Mouse (Mus musculus) limb, embryonic 11.5 days (tissue): ENCODE results near the gene Limd1. TPM values are rescaled to one million over a fixed set of nuclear protein-coding genes. Genes with fewer than 3 reads are reported as not detected.

Source experiments
- ATAC-seq: fragments of 200-750 bp; cut with Nextera tagmentation; 2 replicates; pipeline ENCODE4 v1.8.0; 2017; ENCODE audit warnings: low read depth; ENCODE audit not compliant: insufficient number of reproducible peaks, low FRiP score, low TSS enrichment
- DNase-seq: peaks from one replicate; pipeline ENCODE4 v3.0.0-alpha.2; 2015; ENCODE audit warnings: low spot score
- H3K27ac ChIP-seq: fragments of 300-500 bp; sonication (generic); replicated peaks from 2 replicates; pipeline ENCODE4 v1.5.1; 2014; ENCODE audit warnings: low read depth, mild to moderate bottlenecking, low read length
- H3K27me3 ChIP-seq: fragments of 300-500 bp; sonication (generic); 2 replicates; pipeline ENCODE4 v1.6.1; 2014; ENCODE audit warnings: mild to moderate bottlenecking, low read length, mixed read lengths; ENCODE audit not compliant: control insufficient read depth, insufficient read depth
- H3K36me3 ChIP-seq: fragments of 300-500 bp; sonication (generic); 2 replicates; pipeline ENCODE4 v1.6.1; 2014; ENCODE audit warnings: mild to moderate bottlenecking, low read length, moderate library complexity, mixed read lengths; ENCODE audit not compliant: control insufficient read depth, insufficient read depth
- H3K4me1 ChIP-seq: fragments of 300-500 bp; sonication (generic); 2 replicates; pipeline ENCODE4 v1.6.1; 2014; ENCODE audit warnings: low read length, mixed read lengths; ENCODE audit not compliant: control insufficient read depth, insufficient read depth
- H3K4me2 ChIP-seq: fragments of 300-500 bp; sonication (generic); 2 replicates; pipeline ENCODE4 v1.6.1; 2014; ENCODE audit warnings: low read depth, mild to moderate bottlenecking, moderate library complexity; ENCODE audit not compliant: severe bottlenecking
- H3K4me3 ChIP-seq: fragments of 300-500 bp; sonication (generic); 2 replicates; pipeline ENCODE4 v1.5.1; 2014; ENCODE audit warnings: low read depth, low read length
- H3K9ac ChIP-seq: fragments of 300-500 bp; sonication (generic); 2 replicates; pipeline ENCODE4 v1.6.1; 2014; ENCODE audit warnings: mild to moderate bottlenecking, low read length
- H3K9me3 ChIP-seq: fragments of 300-500 bp; sonication (generic); 2 replicates; pipeline ENCODE4 v1.6.1; 2016; ENCODE audit warnings: low read length; ENCODE audit not compliant: control insufficient read depth
- WGBS: fragments of 180-500 bp; shearing (Covaris S2); extraction: QIAGEN DNeasy Blood & Tissue Kit; methylation state at CpG from one replicate; pipeline ENCODE4 v1.1.7; 2014; 5-methylcytosine and 5-hydroxymethylcytosine counted together
- polyA plus RNA-seq: library from polyadenylated mRNA; unstranded; fragments of >200 nt; fragmentation: Nextera tagmentation; extraction: Ambion mirVana; gene quantifications from 2 replicates; pipeline ENCODE4 v1.2.1, GENCODE M21; 2014

The Limd1 gene
- polyA plus RNA-seq, 1 experiment from 2014 or later, result 51.1 TPM

DNA sequence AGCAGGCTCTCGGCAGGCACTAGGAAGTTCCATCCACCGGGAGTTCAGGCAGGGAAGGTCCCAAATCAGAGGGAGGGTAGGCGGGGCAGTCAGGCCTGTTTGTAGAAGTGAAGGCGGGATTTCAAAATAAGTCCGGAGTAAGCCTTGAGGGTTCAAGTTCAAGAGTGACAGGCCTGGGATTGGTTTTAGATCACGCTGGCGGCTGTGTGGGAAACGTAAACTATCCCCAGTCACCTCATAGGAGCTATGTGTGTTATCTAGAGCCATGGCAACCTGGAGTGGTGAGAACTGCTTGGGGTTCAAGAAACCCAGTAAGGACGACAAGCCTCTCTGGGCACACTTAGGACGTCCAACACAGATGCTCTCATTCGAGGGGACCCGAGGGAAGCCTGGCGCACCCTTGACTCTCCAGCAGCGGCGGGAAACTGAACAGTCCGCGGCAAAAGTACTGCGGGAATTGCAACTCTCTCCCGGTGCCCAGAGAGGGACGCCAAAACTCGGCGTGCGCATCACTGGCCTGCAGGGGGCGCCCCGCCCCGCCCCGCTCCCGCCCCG lies 398 bp upstream of the Limd1 start:
- H3K4me3 ChIP-seq, result peak overlapping the region; percentile 50

DNA sequence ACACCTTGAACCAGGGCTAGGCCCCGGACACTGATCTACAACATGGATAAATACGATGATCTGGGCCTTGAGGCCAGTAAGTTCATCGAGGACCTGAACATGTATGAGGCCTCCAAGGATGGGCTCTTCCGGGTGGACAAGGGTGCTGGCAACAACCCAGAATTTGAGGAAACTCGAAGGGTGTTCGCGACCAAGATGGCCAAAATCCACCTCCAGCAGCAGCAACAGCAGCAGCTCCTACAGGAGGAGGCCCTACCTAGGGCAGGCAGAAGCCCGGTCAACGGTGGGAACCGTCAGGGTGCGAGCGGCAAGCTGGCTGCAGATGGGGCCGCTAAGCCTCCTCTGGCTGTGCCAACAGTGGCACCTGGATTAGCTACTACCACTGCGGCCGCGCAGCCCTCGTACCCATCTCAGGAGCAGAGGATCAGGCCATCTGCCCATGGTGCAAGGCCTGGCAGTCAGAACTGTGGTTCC lies 727 bp downstream of the Limd1 start:
- Histone ChIP-seq H3K4me2 (peak overlapping the region; percentile 87), H3K36me3 (peaks cover 8% of the 10 kb centered on the region), H3K27ac (no peak overlapping the region; the same call in 1 of the 2 replicates), H3K9me3 (no peaks in the 10 kb centered on the region; the same call in 1 of the 2 replicates), H3K4me1 (peaks cover 22% of the 10 kb centered on the region), H3K4me3 (peak overlapping the region; percentile 50), H3K27me3 (no peaks in the 10 kb centered on the region), H3K9ac (peak overlapping the region; percentile 74)
- ATAC-seq (0 out of 2 replicates have a peak, but pooled peaks have one; percentile 2), DNase-seq (peak; percentile 43)
- 19% methylated on average over 17 of the region's 17 CpGs for WGBS

More for the DNA sequence above, 398 bp upstream of the Limd1 start:
- H3K36me3 ChIP-seq, result peaks cover 8% of the 10 kb centered on the region
- under 1% methylated on average over 23 of the region's 29 CpGs for WGBS
- no peak overlapping the region; the same call in 1 of the 2 replicates for H3K27ac ChIP-seq
- H3K4me1 ChIP-seq, result peaks cover 22% of the 10 kb centered on the region
- H3K4me2 ChIP-seq, result peak overlapping the region; percentile 69
- DNase-seq (peak; percentile 81), ATAC-seq (peak; percentile 80)
- no peaks in the 10 kb centered on the region; the same call in 1 of the 2 replicates for H3K9me3 ChIP-seq
- H3K9ac ChIP-seq, result peak overlapping the region; percentile 12
- H3K27me3 ChIP-seq, result no peaks in the 10 kb centered on the region

DNA sequence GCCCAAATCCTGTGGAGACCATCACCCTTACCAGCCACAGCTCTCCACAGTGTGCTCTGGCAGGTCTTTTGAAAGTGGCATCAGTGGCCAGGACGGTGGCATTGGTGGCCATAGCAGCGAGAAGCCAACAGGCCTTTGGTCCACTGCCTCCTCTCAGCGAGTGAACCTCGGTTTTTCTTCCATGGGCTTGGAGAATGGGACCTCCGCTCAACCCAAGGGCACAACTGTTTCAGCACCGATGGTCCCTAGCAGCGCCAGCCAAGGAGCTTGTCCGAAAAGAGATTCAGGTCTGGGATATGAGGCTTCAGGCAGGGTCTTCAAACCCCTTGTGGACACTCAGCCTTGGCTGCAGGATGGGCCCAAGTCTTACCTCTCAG lies 1.4 kb downstream of the Limd1 start:
- Histone ChIP-seq H3K27ac (no peak overlapping the region), H3K27me3 (no peaks in the 10 kb centered on the region), H3K4me3 (peak overlapping the region; percentile 50), H3K9ac (peak overlapping the region; percentile 74), H3K4me1 (peaks cover 22% of the 10 kb centered on the region), H3K36me3 (peaks cover 8% of the 10 kb centered on the region), H3K9me3 (no peaks in the 10 kb centered on the region; the same call in 1 of the 2 replicates), H3K4me2 (peak overlapping the region; percentile 87)
- ATAC-seq, result no peak
- DNase-seq, result no peak
- 93% methylated on average over 8 of the region's 8 CpGs for WGBS

DNA sequence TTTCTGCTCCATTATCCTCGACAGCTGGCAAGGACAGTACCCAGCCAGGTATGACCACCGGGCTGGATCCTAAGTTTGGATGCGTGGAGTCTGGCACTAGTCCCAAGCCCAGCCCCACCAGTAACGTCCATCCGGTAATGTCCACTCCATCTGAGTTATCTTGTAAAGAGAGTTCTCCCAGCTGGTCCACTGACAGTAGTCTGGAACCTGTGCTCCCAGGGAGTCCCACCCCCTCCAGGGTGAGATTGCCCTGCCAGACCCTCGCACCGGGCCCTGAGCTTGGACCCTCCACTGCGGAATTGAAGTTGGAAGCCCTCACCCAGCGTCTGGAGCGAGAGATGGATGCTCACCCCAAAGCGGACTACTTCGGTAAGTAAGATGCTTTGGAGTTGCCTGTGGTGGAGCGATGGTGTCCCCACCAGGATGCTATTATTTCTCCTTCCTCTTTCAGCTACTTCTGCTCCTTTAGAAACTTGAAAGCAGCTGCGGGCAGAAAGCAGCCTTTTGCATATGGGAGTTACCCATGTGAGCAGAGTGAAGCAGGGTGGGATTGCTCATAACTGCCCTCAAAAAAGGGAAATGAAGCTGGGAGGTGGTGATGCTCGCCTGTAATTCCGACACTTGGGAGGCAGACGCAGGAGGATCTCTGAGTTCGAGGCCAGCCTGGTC lies 1.9 kb downstream of the Limd1 start:
- Histone ChIP-seq H3K4me1 (peaks cover 22% of the 10 kb centered on the region), H3K4me3 (peak overlapping the region; percentile 50), H3K9ac (no peak overlapping the region), H3K4me2 (peak overlapping the region; percentile 87), H3K9me3 (no peaks in the 10 kb centered on the region; the same call in 1 of the 2 replicates), H3K36me3 (peaks cover 8% of the 10 kb centered on the region), H3K27me3 (no peaks in the 10 kb centered on the region), H3K27ac (no peak overlapping the region)
- ATAC-seq (no peak), DNase-seq (no peak)
- 87% methylated on average over 18 of the region's 18 CpGs for WGBS

DNA sequence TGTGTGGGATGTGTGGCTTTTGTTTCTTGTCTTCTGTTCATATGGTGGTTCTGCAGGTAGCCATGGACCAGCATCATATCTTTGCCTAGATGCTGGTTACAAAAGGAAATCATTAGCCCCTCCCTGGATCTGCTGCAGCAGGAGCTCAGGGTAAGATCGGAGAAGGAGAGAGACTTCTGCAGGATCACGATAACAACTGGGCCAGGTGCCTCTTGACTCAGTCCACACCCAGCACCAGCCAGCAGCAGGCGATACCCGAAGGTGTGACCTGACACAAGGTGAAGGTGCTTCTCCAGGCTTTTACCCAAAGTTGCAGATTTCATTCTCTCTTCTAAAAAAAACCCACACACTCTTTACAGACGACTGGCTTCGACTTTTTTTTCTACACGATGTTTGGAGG lies 2.6 kb downstream of the Limd1 start:
- H3K9me3 ChIP-seq, result no peaks in the 10 kb centered on the region; the same call in 1 of the 2 replicates
- no peak for DNase-seq
- peak overlapping the region; percentile 87 for H3K4me2 ChIP-seq
- no peak for ATAC-seq
- no peak overlapping the region for H3K9ac ChIP-seq
- H3K4me3 ChIP-seq, result no peak overlapping the region
- 68% methylated on average over 7 of the region's 7 CpGs for WGBS
- peaks cover 8% of the 10 kb centered on the region for H3K36me3 ChIP-seq
- H3K27ac ChIP-seq, result no peak overlapping the region
- H3K27me3 ChIP-seq, result no peaks in the 10 kb centered on the region
- H3K4me1 ChIP-seq, result peaks cover 22% of the 10 kb centered on the region

DNA sequence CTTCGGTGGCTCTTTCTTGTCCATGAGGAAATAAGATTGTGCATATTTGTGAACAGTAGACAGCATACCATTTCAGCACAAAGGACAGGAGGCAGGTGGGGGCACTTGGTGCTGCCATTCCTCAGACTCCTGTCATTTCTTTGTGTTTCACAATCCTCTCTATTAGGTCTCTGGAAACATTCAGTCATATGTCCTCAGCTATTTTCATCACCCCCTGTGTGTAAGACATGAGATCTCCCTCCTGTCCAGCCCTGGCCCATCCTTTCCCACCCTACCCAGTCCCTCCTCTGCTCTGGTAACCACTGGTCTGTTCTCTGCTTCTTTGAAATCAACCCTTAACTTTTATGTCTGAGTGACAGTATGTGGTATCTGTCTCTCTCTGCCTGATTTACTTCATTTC lies 5.1 kb downstream of the Limd1 start:
- Histone ChIP-seq H3K27ac (no peak overlapping the region), H3K4me3 (no peak overlapping the region), H3K4me2 (no peak overlapping the region), H3K9me3 (no peaks in the 10 kb centered on the region; the same call in 1 of the 2 replicates), H3K36me3 (peaks cover 8% of the 10 kb centered on the region), H3K9ac (no peak overlapping the region), H3K27me3 (no peaks in the 10 kb centered on the region), H3K4me1 (peaks cover 22% of the 10 kb centered on the region)
- ATAC-seq (no peak), DNase-seq (no peak)
- WGBS, result 90% methylated on average over 1 of the region's 1 CpGs

DNA sequence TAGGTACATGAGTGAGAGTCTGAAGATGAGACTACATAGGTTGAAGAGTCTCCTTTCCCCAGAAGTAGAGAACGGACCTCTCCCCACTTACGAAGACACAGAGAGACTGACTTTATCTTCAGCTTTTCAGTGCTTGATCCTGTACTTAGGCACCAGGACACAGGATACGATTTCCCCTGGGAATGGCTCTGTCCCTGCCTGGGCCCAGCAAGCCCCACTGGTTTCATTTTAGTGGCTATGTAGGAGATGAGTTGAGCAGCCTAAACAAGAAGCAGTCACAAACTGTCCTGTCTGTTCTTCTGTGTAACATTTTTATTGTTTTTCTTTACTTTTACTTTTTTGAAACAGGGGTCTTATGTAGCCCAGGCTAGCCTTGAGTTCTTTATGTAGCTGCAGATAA lies 6.3 kb downstream of the Limd1 start:
- Histone ChIP-seq H3K27me3 (no peaks in the 10 kb centered on the region), H3K4me2 (no peak overlapping the region), H3K9ac (no peak overlapping the region), H3K9me3 (no peaks in the 10 kb centered on the region; the same call in 1 of the 2 replicates), H3K4me3 (no peak overlapping the region), H3K36me3 (peaks cover 8% of the 10 kb centered on the region), H3K4me1 (peaks cover 15% of the 10 kb centered on the region), H3K27ac (no peak overlapping the region)
- no peak for DNase-seq
- 94% methylated on average over 3 of the region's 3 CpGs for WGBS
- no peak for ATAC-seq

DNA sequence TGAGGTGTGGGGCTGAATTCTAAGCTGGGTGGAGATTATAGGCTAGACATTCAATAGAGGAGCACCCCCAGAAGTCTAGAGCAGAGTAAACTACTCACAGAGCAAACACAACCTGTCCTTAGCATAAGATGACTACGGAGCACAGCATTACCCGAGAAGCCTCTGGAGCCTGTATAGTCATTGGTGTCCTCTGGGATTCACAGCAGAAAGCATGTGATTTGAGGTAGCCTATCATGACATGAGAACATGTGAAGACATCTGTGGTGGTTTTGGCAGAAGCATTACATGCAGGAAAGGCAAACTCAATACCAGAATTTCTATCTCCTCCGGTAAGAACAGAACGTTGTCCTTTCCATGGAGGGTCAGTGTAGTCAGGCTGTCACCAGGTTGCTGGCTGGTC lies 7.1 kb downstream of the Limd1 start:
- ATAC-seq (no peak), DNase-seq (no peak)
- Histone ChIP-seq H3K9me3 (no peaks in the 10 kb centered on the region), H3K9ac (no peak overlapping the region), H3K36me3 (peaks cover 3% of the 10 kb centered on the region), H3K4me1 (peaks cover 8% of the 10 kb centered on the region), H3K27ac (no peak overlapping the region), H3K27me3 (no peaks in the 10 kb centered on the region), H3K4me3 (no peak overlapping the region), H3K4me2 (no peak overlapping the region)
- 96% methylated on average over 4 of the region's 4 CpGs for WGBS
